ENCODE assay signal across 8 mouse cellular contexts in the genomic region with DNA sequence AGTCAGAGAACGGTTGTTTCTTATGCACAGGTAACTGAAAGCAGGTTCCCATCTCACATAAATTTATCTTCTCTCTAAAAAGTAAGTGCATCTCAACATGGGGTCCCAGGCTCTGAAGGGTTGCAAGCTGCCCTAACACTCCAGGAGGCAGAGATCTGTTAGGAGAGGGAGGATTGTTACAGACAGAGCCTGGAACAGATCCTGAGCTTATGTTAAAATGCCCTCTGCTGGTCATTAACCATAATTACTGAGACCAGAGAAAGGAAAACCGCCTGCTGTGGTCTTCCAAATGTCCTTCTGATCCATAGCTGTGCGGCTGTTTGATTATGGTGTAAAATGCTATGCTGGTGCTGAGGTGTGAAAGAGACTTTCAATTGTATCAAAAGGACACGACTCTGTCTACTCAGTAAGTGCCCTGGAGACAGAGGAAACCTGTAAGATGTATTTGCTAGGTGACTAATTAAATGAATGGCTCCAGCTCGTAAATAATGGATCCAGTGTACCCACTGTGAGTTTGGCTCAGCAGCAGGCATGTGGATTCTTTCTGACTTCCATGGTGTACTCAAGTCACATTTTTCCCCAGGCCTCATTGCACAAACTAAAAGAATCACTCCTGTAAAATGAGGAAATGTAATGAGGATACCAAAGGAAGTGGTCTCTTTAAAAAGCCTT.
DNase-seq lines count a peak whose midpoint lies in the region; ATAC-seq and TF ChIP-seq lines count a peak whose summit lies in the region.
"Not testable (repeated sequence)": the region's sequence is repeated elsewhere in the genome, so short reads cannot be mapped to it uniquely, and the experiment has no call there.

No protein-coding gene starts in this region.

- DNase-seq in Patski (ENCODE audit: low read depth, low spot score); liver, postnatal 0 days: not testable (repeated sequence)
- DNase-seq in cerebellum, postnatal 14 days: peak; percentile 14 to 25
- DNase-seq in hindbrain, embryonic 11.5 days (ENCODE audit: low spot score): peak; percentile 32
- peak; percentile 24 for DNase-seq in kidney, adult 9 months
- DNase-seq in telencephalon, adult 2 months (ENCODE audit: low read depth, low spot score): peak; percentile 0

- H3K27ac ChIP-seq in forebrain, embryonic 13.5 days; hindbrain, embryonic 11.5 days (ENCODE audit: low read depth, low read length); liver, postnatal 0 days (ENCODE audit: low read depth); midbrain, embryonic 16.5 days (ENCODE audit: low read length): not testable (repeated sequence)

- H3K4me1 ChIP-seq in forebrain, embryonic 13.5 days; hindbrain, embryonic 11.5 days (replicated peaks; ENCODE audit: control insufficient read depth, insufficient read depth, low read length); liver, postnatal 0 days (ENCODE audit: insufficient read depth); midbrain, embryonic 16.5 days (ENCODE audit: control insufficient read depth, insufficient read depth, low read length): not testable (repeated sequence)

- not testable (repeated sequence) for H3K4me2 ChIP-seq in forebrain, embryonic 13.5 days; hindbrain, embryonic 11.5 days (replicated peaks; ENCODE audit: low read depth, low read length); liver, postnatal 0 days (ENCODE audit: low read depth, low read length); midbrain, embryonic 16.5 days (ENCODE audit: low read length)

- not testable (repeated sequence) for H3K36me3 ChIP-seq in forebrain, embryonic 13.5 days (ENCODE audit: poor library complexity, severe bottlenecking); hindbrain, embryonic 11.5 days (ENCODE audit: control insufficient read depth, insufficient read depth, low read length); liver, postnatal 0 days (replicated peaks; ENCODE audit: insufficient read depth, low read length); midbrain, embryonic 16.5 days (ENCODE audit: control insufficient read depth, insufficient read depth, low read length)

- POLR2A ChIA-PET in Patski (lab: Charles Lee): not testable (repeated sequence)

- TF ChIP-seq EP300 in liver, postnatal 0 days (IDR thresholded peaks at IDR 0.05; ENCODE audit: low read depth): not testable (repeated sequence)

- not testable (repeated sequence) for H3K27me3 ChIP-seq in Patski; forebrain, embryonic 13.5 days; hindbrain, embryonic 11.5 days (ENCODE audit: control insufficient read depth, insufficient read depth, low read length); liver, postnatal 0 days (ENCODE audit: insufficient read depth, low read length); midbrain, embryonic 16.5 days (ENCODE audit: control insufficient read depth, insufficient read depth, low read depth, low read length)

- in situ Hi-C loops in Patski (cut with MboI; ENCODE audit: low pct_unique_long_range_greater_than_20kb): not testable (repeated sequence)

- not testable (repeated sequence) for H3K4me3 ChIP-seq in forebrain, embryonic 13.5 days; hindbrain, embryonic 11.5 days (ENCODE audit: low read depth, low read length); liver, postnatal 0 days (ENCODE audit: low read depth, low read length); midbrain, embryonic 16.5 days (ENCODE audit: low read depth, low read length)

- not testable (repeated sequence) for H3K9me3 ChIP-seq in forebrain, embryonic 13.5 days (replicated peaks); hindbrain, embryonic 11.5 days (ENCODE audit: control insufficient read depth, low read length); liver, postnatal 0 days (ENCODE audit: low read length); midbrain, embryonic 16.5 days (replicated peaks; ENCODE audit: control insufficient read depth, low read length, poor library complexity, severe bottlenecking)

- TF ChIP-seq CTCF in Patski (IDR thresholded peaks at IDR 0.05): peak; percentile 39
- TF ChIP-seq CTCF in liver, postnatal 0 days (IDR thresholded peaks at IDR 0.05; ENCODE audit: low read depth): peak; percentile 50

- 22% methylated on average over 4 of the region's 5 CpGs for WGBS in forebrain, embryonic 13.5 days
- WGBS in hindbrain, embryonic 11.5 days: 28% methylated on average over 4 of the region's 5 CpGs
- WGBS in liver, postnatal 0 days (ENCODE audit: insufficient replicate concordance): 30% methylated on average over 4 of the region's 5 CpGs
- WGBS in midbrain, embryonic 16.5 days: 20% methylated on average over 4 of the region's 5 CpGs

- H3K9ac ChIP-seq in forebrain, embryonic 13.5 days; hindbrain, embryonic 11.5 days (ENCODE audit: low read depth, low read length); liver, postnatal 0 days (replicated peaks); midbrain, embryonic 16.5 days (ENCODE audit: low read depth, low read length): not testable (repeated sequence)

- ATAC-seq in Patski; liver, postnatal 0 days: not testable (repeated sequence)
- ATAC-seq in forebrain, embryonic 13.5 days: peak; percentile 69; the same call in 1 of the 2 replicates
- peak; percentile 61; the same call in 1 of the 2 replicates for ATAC-seq in hindbrain, embryonic 11.5 days (ENCODE audit: low FRiP score)
- ATAC-seq in midbrain, embryonic 16.5 days: peak; percentile 82

- CTCF ChIA-PET in Patski (lab: Charles Lee): not testable (repeated sequence)
